Mouse (Mus musculus): ENCODE measurements around the gene Bach2. TPM values are rescaled to one million over a fixed set of nuclear protein-coding genes. Genes with fewer than 3 reads are reported as not detected.

Bach2 gene
- total and polyA plus RNA-seq, 2 experiments from 2014 or later: 11.7 to 15.9 TPM

- Histone ChIP-seq H3K27me3 (ENCODE audit: insufficient read depth, low read length) (no peaks in the 10 kb centered on the region), H3K36me3 (ENCODE audit: insufficient read depth, low read length) (peaks cover 8% of the 10 kb centered on the region), H3K9me3 (ENCODE audit: low read length) (no peaks in the 10 kb centered on the region), H3K4me2 (ENCODE audit: low read depth, low read length, poor library complexity, severe bottlenecking) (no peak overlapping the region; the same call in 1 of the 2 replicates), H3K4me3 (ENCODE audit: low read depth, low read length) (no peak overlapping the region), H3K4me1 (ENCODE audit: insufficient read depth, low read length) (peaks cover 5% of the 10 kb centered on the region; the same call in 1 of the 2 replicates), H3K27ac (ENCODE audit: low read depth, low read length) (peak overlapping the region; percentile 67), H3K9ac (replicated peaks; ENCODE audit: low read length, poor library complexity, severe bottlenecking) (no peak overlapping the region)
- WGBS: 31% methylated on average over 8 of the region's 8 CpGs
- DNase-seq (ENCODE audit: low spot score) (peak; percentile 74), ATAC-seq (ENCODE audit: low FRiP score) (peak; percentile 59; the same call in 1 of the 2 replicates)
- peak; percentile 68 for TF ChIP-seq CTCF (IDR thresholded peaks at IDR 0.05)
These were observed 322.3 kb downstream of the Bach2 start for GRCm38 (mm10) chr4:32560724-32561554.

- Histone ChIP-seq H3K36me3 (ENCODE audit: insufficient read depth, low read length) (peaks cover 8% of the 10 kb centered on the region), H3K4me1 (ENCODE audit: insufficient read depth, low read length) (peaks cover 5% of the 10 kb centered on the region; the same call in 1 of the 2 replicates), H3K4me3 (ENCODE audit: low read depth, low read length) (no peak overlapping the region), H3K4me2 (ENCODE audit: low read depth, low read length, poor library complexity, severe bottlenecking) (no peak overlapping the region; the same call in 1 of the 2 replicates), H3K27ac (ENCODE audit: low read depth, low read length) (peak overlapping the region; percentile 67), H3K27me3 (ENCODE audit: insufficient read depth, low read length) (no peaks in the 10 kb centered on the region), H3K9ac (replicated peaks; ENCODE audit: low read length, poor library complexity, severe bottlenecking) (no peak overlapping the region; the same call in 1 of the 2 replicates), H3K9me3 (ENCODE audit: low read length) (no peaks in the 10 kb centered on the region)
- DNase-seq (ENCODE audit: low spot score): peak; percentile 65
- peak; percentile 67 for TF ChIP-seq CTCF (IDR thresholded peaks at IDR 0.05)
- peak; percentile 69; the same call in 1 of the 2 replicates for ATAC-seq (ENCODE audit: low FRiP score)
- 37% methylated on average over 12 of the region's 12 CpGs for WGBS
These were observed 323.0 kb downstream of the Bach2 start for GRCm38 (mm10) chr4:32561555-32562095.

- Histone ChIP-seq H3K27me3 (ENCODE audit: insufficient read depth, low read length) (no peaks in the 10 kb centered on the region), H3K9ac (replicated peaks; ENCODE audit: low read length, poor library complexity, severe bottlenecking) (no peak overlapping the region), H3K9me3 (ENCODE audit: low read length) (no peaks in the 10 kb centered on the region), H3K36me3 (ENCODE audit: insufficient read depth, low read length) (peaks cover 8% of the 10 kb centered on the region), H3K4me3 (ENCODE audit: low read depth, low read length) (no peak overlapping the region), H3K27ac (ENCODE audit: low read depth, low read length) (no peak overlapping the region), H3K4me1 (ENCODE audit: insufficient read depth, low read length) (peaks cover 5% of the 10 kb centered on the region; the same call in 1 of the 2 replicates), H3K4me2 (ENCODE audit: low read depth, low read length, poor library complexity, severe bottlenecking) (no peak overlapping the region)
- no peak for ATAC-seq (ENCODE audit: low FRiP score)
- DNase-seq (ENCODE audit: low spot score): no peak
- no peak for TF ChIP-seq CTCF (IDR thresholded peaks at IDR 0.05)
- 93% methylated on average over 35 of the region's 35 CpGs for WGBS
These were observed 323.9 kb downstream of the Bach2 start for GRCm38 (mm10) chr4:32562319-32563115.

GRCm38 (mm10) chr4:32564416-32564815, 325.8 kb downstream of the Bach2 start:
- Histone ChIP-seq H3K27ac (ENCODE audit: low read depth, low read length) (no peak overlapping the region), H3K9me3 (ENCODE audit: low read length) (no peaks in the 10 kb centered on the region), H3K36me3 (ENCODE audit: insufficient read depth, low read length) (peaks cover 8% of the 10 kb centered on the region), H3K4me3 (ENCODE audit: low read depth, low read length) (no peak overlapping the region), H3K27me3 (ENCODE audit: insufficient read depth, low read length) (no peaks in the 10 kb centered on the region), H3K4me1 (ENCODE audit: insufficient read depth, low read length) (peaks cover 5% of the 10 kb centered on the region; the same call in 1 of the 2 replicates), H3K4me2 (ENCODE audit: low read depth, low read length, poor library complexity, severe bottlenecking) (no peak overlapping the region), H3K9ac (replicated peaks; ENCODE audit: low read length, poor library complexity, severe bottlenecking) (no peak overlapping the region)
- no peak for TF ChIP-seq CTCF (IDR thresholded peaks at IDR 0.05)
- WGBS: 94% methylated on average over 7 of the region's 7 CpGs
- DNase-seq (ENCODE audit: low spot score) (no peak), ATAC-seq (ENCODE audit: low FRiP score) (no peak)

GRCm38 (mm10) chr4:32564918-32565317, 326.3 kb downstream of the Bach2 start:
- Histone ChIP-seq H3K4me3 (ENCODE audit: low read depth, low read length) (no peak overlapping the region), H3K9ac (replicated peaks; ENCODE audit: low read length, poor library complexity, severe bottlenecking) (no peak overlapping the region), H3K27ac (ENCODE audit: low read depth, low read length) (no peak overlapping the region), H3K4me1 (ENCODE audit: insufficient read depth, low read length) (peaks cover 6% of the 10 kb centered on the region; the same call in 1 of the 2 replicates), H3K4me2 (ENCODE audit: low read depth, low read length, poor library complexity, severe bottlenecking) (no peak overlapping the region), H3K27me3 (ENCODE audit: insufficient read depth, low read length) (no peaks in the 10 kb centered on the region), H3K36me3 (ENCODE audit: insufficient read depth, low read length) (peaks cover 8% of the 10 kb centered on the region), H3K9me3 (ENCODE audit: low read length) (no peaks in the 10 kb centered on the region)
- no peak for TF ChIP-seq CTCF (IDR thresholded peaks at IDR 0.05)
- ATAC-seq (ENCODE audit: low FRiP score) (no peak), DNase-seq (ENCODE audit: low spot score) (no peak)
- 90% methylated on average over 8 of the region's 8 CpGs for WGBS

Data from midbrain, postnatal 0 days (tissue).